Mouse (Mus musculus) hindbrain, postnatal 0 days (tissue): ENCODE data around the gene Rnf185. TPM values are rescaled to one million over a fixed set of nuclear protein-coding genes. Genes with fewer than 3 reads are reported as not detected.
A peak's percentile ranks its signal among the peaks of the same experiment; 100 is the strongest.

Source experiments
- ATAC-seq: fragments of 200-750 bp; cut with Nextera tagmentation; 2 replicates; pipeline ENCODE4 v1.8.0; 2017; ENCODE audit warnings: mild to moderate bottlenecking, moderate TSS enrichment, moderate library complexity
- DNase-seq: peaks from one replicate; pipeline ENCODE4 v3.0.0-alpha.2; 2015; ENCODE audit warnings: low spot score
- H3K27ac ChIP-seq: fragments of 300-500 bp; sonication (generic); 2 replicates; pipeline ENCODE4 v1.5.1; 2014; ENCODE audit warnings: mild to moderate bottlenecking
- H3K27me3 ChIP-seq: fragments of 300-500 bp; sonication (generic); 2 replicates; pipeline ENCODE4 v1.6.1; 2014; ENCODE audit warnings: low read length, mixed read lengths; ENCODE audit not compliant: insufficient read depth
- H3K36me3 ChIP-seq: fragments of 300-500 bp; sonication (generic); 2 replicates; pipeline ENCODE4 v1.6.1; 2014; ENCODE audit warnings: low read length, mixed read lengths; ENCODE audit not compliant: insufficient read depth
- H3K4me1 ChIP-seq: fragments of 300-500 bp; sonication (generic); 2 replicates; pipeline ENCODE4 v1.6.1; 2014; ENCODE audit warnings: antibody characterized with exemption, low read length, mixed read lengths; ENCODE audit not compliant: insufficient read depth
- H3K4me2 ChIP-seq: fragments of 300-500 bp; sonication (generic); 2 replicates; pipeline ENCODE4 v1.6.1; 2014; ENCODE audit warnings: low read depth, mild to moderate bottlenecking, low read length, moderate library complexity, mixed read lengths
- H3K4me3 ChIP-seq: fragments of 300-500 bp; sonication (generic); 2 replicates; pipeline ENCODE4 v1.5.1; 2014; ENCODE audit warnings: low read length
- H3K9ac ChIP-seq: fragments of 300-500 bp; sonication (generic); replicated peaks from 2 replicates; pipeline ENCODE4 v1.6.1; 2014; ENCODE audit warnings: mild to moderate bottlenecking, low read length, moderate library complexity, mixed read lengths
- H3K9me3 ChIP-seq: fragments of 300-500 bp; sonication (generic); 2 replicates; pipeline ENCODE4 v1.6.1; 2016; ENCODE audit warnings: low read length, mixed read lengths
- CTCF ChIP-seq: IDR thresholded peaks from 2 replicates; pipeline ENCODE4 v1.5.1; 2016; ENCODE audit warnings: antibody characterized with exemption, control low read depth, low read depth
- WGBS: fragments of 180-500 bp; shearing (Covaris S2); extraction: QIAGEN DNeasy Blood & Tissue Kit; methylation state at CpG from one replicate; pipeline ENCODE4 v1.1.7; 2014; 5-methylcytosine and 5-hydroxymethylcytosine counted together
- polyA plus RNA-seq: library from polyadenylated mRNA; unstranded; fragments of >200 nt; fragmentation: Nextera tagmentation; extraction: Ambion mirVana; gene quantifications from 2 replicates; pipeline ENCODE4 v1.2.1, GENCODE M21; 2015
- total RNA-seq: library from RNA; depleted of rRNA; stranded (reverse); fragments of >200 nt; gene quantifications from 2 replicates; pipeline ENCODE4 v1.2.3, GENCODE M21; 2014

Gene Rnf185
- total and polyA plus RNA-seq, 2 experiments from 2014 or later = 36.1 to 36.6 TPM

- Histone ChIP-seq H3K4me3 (no peak overlapping the region), H3K9ac (no peak overlapping the region)
These were observed 19.3 kb upstream of the Rnf185 start for GRCm38 (mm10) chr11:3471448-3471850.

GRCm38 (mm10) chr11:3462846-3463245 lies 10.7 kb upstream of the Rnf185 start:
- Histone ChIP-seq H3K9ac (no peak overlapping the region), H3K27ac (no peak overlapping the region), H3K4me2 (no peak overlapping the region), H3K36me3 (no peaks in the 10 kb centered on the region), H3K27me3 (no peaks in the 10 kb centered on the region), H3K9me3 (no peaks in the 10 kb centered on the region; the same call in 1 of the 2 replicates), H3K4me3 (no peak overlapping the region), H3K4me1 (no peaks in the 10 kb centered on the region)
- ATAC-seq = no peak
- TF ChIP-seq CTCF = no peak
- no peak for DNase-seq
- WGBS = 100% methylated on average over 1 of the region's 1 CpGs

More at GRCm38 (mm10) chr11:3471448-3471850, 19.3 kb upstream of the Rnf185 start:
- H3K27me3 ChIP-seq = no peaks in the 10 kb centered on the region
- no peak for TF ChIP-seq CTCF
- H3K36me3 ChIP-seq = no peaks in the 10 kb centered on the region
- ATAC-seq (no peak), DNase-seq (no peak)
- no peaks in the 10 kb centered on the region for H3K9me3 ChIP-seq
- H3K27ac ChIP-seq = no peak overlapping the region
- H3K4me1 ChIP-seq = no peaks in the 10 kb centered on the region
- no peak overlapping the region for H3K4me2 ChIP-seq
- WGBS = 28% methylated on average over 11 of the region's 11 CpGs

DNA sequence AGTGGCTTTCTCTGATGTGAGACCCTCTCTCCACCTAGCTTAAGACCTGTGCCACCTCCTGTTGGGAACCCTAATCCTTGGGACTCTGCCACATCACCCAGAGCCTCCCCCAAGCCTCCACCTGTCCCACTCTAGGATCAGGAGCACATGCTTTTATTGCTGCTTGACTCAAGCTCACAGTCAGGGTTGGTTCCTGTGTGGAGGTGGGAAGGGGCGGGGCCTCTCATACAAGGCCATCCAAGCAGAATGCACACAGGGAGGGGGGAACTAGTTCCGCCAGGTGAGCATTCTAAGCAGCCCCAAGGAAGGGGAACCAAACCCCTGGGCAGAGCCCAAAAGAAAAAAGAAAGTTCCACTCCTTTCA lies 6.9 kb upstream of the Rnf185 start:
- DNase-seq (no peak), ATAC-seq (no peak)
- TF ChIP-seq CTCF = no peak
- Histone ChIP-seq H3K4me3 (no peak overlapping the region), H3K27me3 (no peaks in the 10 kb centered on the region), H3K36me3 (no peaks in the 10 kb centered on the region), H3K4me1 (no peaks in the 10 kb centered on the region), H3K27ac (no peak overlapping the region), H3K4me2 (no peak overlapping the region), H3K9me3 (no peaks in the 10 kb centered on the region), H3K9ac (no peak overlapping the region)
- 87% methylated on average over 2 of the region's 2 CpGs for WGBS

GRCm38 (mm10) chr11:3458428-3459104 lies 6.4 kb upstream of the Rnf185 start:
- no peak for TF ChIP-seq CTCF
- no peaks in the 10 kb centered on the region for H3K27me3 ChIP-seq
- ATAC-seq (no peak), DNase-seq (no peak)
- H3K27ac ChIP-seq = no peak overlapping the region
- no peaks in the 10 kb centered on the region for H3K36me3 ChIP-seq
- H3K4me2 ChIP-seq = no peak overlapping the region
- H3K9ac ChIP-seq = no peak overlapping the region
- peaks cover under 1% of the 10 kb centered on the region; the same call in 1 of the 2 replicates for H3K4me1 ChIP-seq
- H3K4me3 ChIP-seq = no peak overlapping the region
- no peaks in the 10 kb centered on the region for H3K9me3 ChIP-seq
- 89% methylated on average over 13 of the region's 13 CpGs for WGBS

DNA sequence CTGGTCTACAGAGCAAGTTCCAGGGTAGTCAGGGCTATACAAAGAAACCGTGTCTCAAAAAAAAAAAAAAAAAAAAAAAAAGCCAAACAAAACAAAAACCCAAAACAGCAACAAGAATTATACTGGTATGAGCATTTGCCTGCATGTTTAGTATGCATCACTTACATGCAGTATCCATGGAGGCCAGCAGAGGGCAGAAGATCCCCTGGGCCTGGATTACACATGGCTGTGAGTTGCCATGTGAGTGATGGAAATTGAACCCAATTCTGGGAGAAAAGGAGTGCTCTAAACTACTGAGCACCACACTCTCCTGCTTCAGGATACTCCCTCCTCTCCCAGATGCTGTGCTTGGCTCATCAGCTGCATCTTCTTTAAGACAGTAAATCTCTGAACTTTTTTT lies 4.2 kb upstream of the Rnf185 start:
- no peak for ATAC-seq

GRCm38 (mm10) chr11:3454506-3454905 lies 2.3 kb upstream of the Rnf185 start:
- Histone ChIP-seq H3K4me3 (no peak overlapping the region), H3K4me2 (no peak overlapping the region), H3K36me3 (no peaks in the 10 kb centered on the region), H3K9ac (no peak overlapping the region), H3K4me1 (peaks cover 7% of the 10 kb centered on the region; the same call in 1 of the 2 replicates), H3K27me3 (no peaks in the 10 kb centered on the region), H3K9me3 (no peaks in the 10 kb centered on the region), H3K27ac (no peak overlapping the region)
- TF ChIP-seq CTCF = no peak
- DNase-seq (no peak), ATAC-seq (no peak)
- WGBS = 95% methylated on average over 3 of the region's 3 CpGs

More for the DNA sequence above, 4.2 kb upstream of the Rnf185 start:
- no peaks in the 10 kb centered on the region for H3K9me3 ChIP-seq
- no peaks in the 10 kb centered on the region for H3K36me3 ChIP-seq
- no peak overlapping the region for H3K4me3 ChIP-seq
- no peak overlapping the region for H3K9ac ChIP-seq
- no peaks in the 10 kb centered on the region for H3K27me3 ChIP-seq
- 13% methylated on average over 1 of the region's 1 CpGs for WGBS
- TF ChIP-seq CTCF = peak; percentile 89
- H3K4me1 ChIP-seq = peaks cover 4% of the 10 kb centered on the region; the same call in 1 of the 2 replicates
- no peak overlapping the region for H3K4me2 ChIP-seq
- no peak overlapping the region for H3K27ac ChIP-seq
- DNase-seq = peak; percentile 74

GRCm38 (mm10) chr11:3453467-3453866 lies 1.3 kb upstream of the Rnf185 start:
- ATAC-seq (no peak), DNase-seq (no peak)
- H3K4me1 ChIP-seq = peaks cover 7% of the 10 kb centered on the region; the same call in 1 of the 2 replicates
- H3K36me3 ChIP-seq = no peaks in the 10 kb centered on the region
- H3K4me2 ChIP-seq = peak overlapping the region; percentile 82
- 72% methylated on average over 6 of the region's 6 CpGs for WGBS
- H3K4me3 ChIP-seq = peak overlapping the region; percentile 88
- H3K9me3 ChIP-seq = no peaks in the 10 kb centered on the region
- H3K9ac ChIP-seq = peak overlapping the region; percentile 86; the same call in 1 of the 2 replicates
- TF ChIP-seq CTCF = peak; percentile 45
- H3K27me3 ChIP-seq = no peaks in the 10 kb centered on the region
- 0 out of 2 replicates have a peak overlapping the region, but pooled peaks have one; percentile 91 for H3K27ac ChIP-seq
